Mouse (Mus musculus): ENCODE data around the gene Zwilch.
"Not testable (repeated sequence)": the region's sequence is repeated elsewhere in the genome, so short reads cannot be mapped to it uniquely, and the experiment has no call there.

DNA sequence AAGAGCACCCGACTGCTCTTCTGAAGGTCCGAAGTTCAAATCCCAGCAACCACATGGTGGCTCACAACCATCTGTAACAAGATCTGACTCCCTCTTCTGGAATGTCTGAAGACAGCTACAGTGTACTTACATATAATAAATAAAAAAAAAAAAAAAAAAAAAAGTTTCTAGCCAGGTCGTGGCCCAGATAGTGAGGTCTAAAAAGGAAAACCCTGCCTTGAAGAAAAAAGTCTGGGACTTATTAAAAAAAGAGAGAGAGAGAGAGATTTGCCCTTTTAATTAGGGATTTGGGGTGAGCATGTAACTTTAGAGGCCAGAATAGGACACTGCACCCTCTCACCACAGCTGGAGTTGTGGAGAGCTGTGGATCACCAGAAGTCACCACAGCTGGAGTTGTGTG, 2.9 kb downstream of the Zwilch start:
- TF ChIP-seq CTCF (IDR thresholded peaks at IDR 0.05; ENCODE audit: borderline replicate concordance, insufficient read depth, low read depth, low read length); POLR2A (IDR thresholded peaks at IDR 0.05; ENCODE audit: borderline replicate concordance, insufficient read depth, low read length): not testable (repeated sequence)

Measured in cerebellum, adult 2 months (tissue).